Mouse (Mus musculus) fat pad, adult 2 months (tissue): ENCODE data around the gene Dlg2.
A peak's percentile ranks its signal among the peaks of the same experiment; 100 is the strongest.

Experiments used
- DNase-seq: peaks from one replicate; pipeline ENCODE4 v3.0.0-alpha.2; 2011; ENCODE audit warnings: low read depth, low spot score; ENCODE audit errors: extremely low read depth

Gene Dlg2

GRCm38 (mm10) chr7:90539481-90540402, 63.3 kb downstream of the Dlg2 start:
- DNase-seq: peak; percentile 19

- DNase-seq: peak; percentile 3
Measured at GRCm38 (mm10) chr7:90540811-90541323, 64.4 kb downstream of the Dlg2 start.

- DNase-seq: no peak
Measured at GRCm38 (mm10) chr7:90553399-90553798, 76.9 kb downstream of the Dlg2 start.

GRCm38 (mm10) chr7:90554421-90554820, 77.9 kb downstream of the Dlg2 start:
- no peak for DNase-seq

GRCm38 (mm10) chr7:90569130-90569529, 92.7 kb downstream of the Dlg2 start:
- DNase-seq: no peak

- DNase-seq: no peak
Measured at GRCm38 (mm10) chr7:90587795-90588194, 111.3 kb downstream of the Dlg2 start.

- DNase-seq: no peak
Measured at GRCm38 (mm10) chr7:90588318-90588717, 111.8 kb downstream of the Dlg2 start.

- DNase-seq: no peak
Measured at GRCm38 (mm10) chr7:90609764-90610163, 133.3 kb downstream of the Dlg2 start.

GRCm38 (mm10) chr7:90630546-90630945, 154.1 kb downstream of the Dlg2 start:
- no peak for DNase-seq

GRCm38 (mm10) chr7:90649512-90649911, 173.0 kb downstream of the Dlg2 start:
- no peak for DNase-seq

- DNase-seq: peak; percentile 46
Measured at GRCm38 (mm10) chr7:90651128-90651527, 174.7 kb downstream of the Dlg2 start.

- no peak for DNase-seq
Measured at GRCm38 (mm10) chr7:90651611-90652010, 175.1 kb downstream of the Dlg2 start.

- no peak for DNase-seq
Measured at GRCm38 (mm10) chr7:90658593-90658992, 182.1 kb downstream of the Dlg2 start.

- DNase-seq: no peak
Measured at GRCm38 (mm10) chr7:90694050-90694449, 217.6 kb downstream of the Dlg2 start.

GRCm38 (mm10) chr7:90696181-90696950, 219.9 kb downstream of the Dlg2 start:
- DNase-seq: no peak

- no peak for DNase-seq
Measured at GRCm38 (mm10) chr7:90703163-90703852, 226.8 kb downstream of the Dlg2 start.

GRCm38 (mm10) chr7:90703951-90704350, 227.5 kb downstream of the Dlg2 start:
- DNase-seq: no peak

- DNase-seq: no peak
Measured at GRCm38 (mm10) chr7:90734086-90734485, 257.6 kb downstream of the Dlg2 start.

GRCm38 (mm10) chr7:90736369-90736768, 259.9 kb downstream of the Dlg2 start:
- DNase-seq: no peak

GRCm38 (mm10) chr7:90748636-90749035, 272.2 kb downstream of the Dlg2 start:
- no peak for DNase-seq

GRCm38 (mm10) chr7:90787945-90788344, 311.5 kb downstream of the Dlg2 start:
- no peak for DNase-seq
